Mouse (Mus musculus) intestine, embryonic 16.5 days (tissue): ENCODE results near the gene 4930507D05Rik. TPM values are rescaled to one million over a fixed set of nuclear protein-coding genes. Genes with fewer than 3 reads are reported as not detected.

Source experiments
- ATAC-seq: fragments of 200-750 bp; cut with Nextera tagmentation; 2 replicates; pipeline ENCODE4 v1.8.0; 2017; ENCODE audit warnings: moderate TSS enrichment, moderate library complexity
- H3K27ac ChIP-seq: fragments of 300-500 bp; sonication (generic); 2 replicates; pipeline ENCODE4 v1.5.1; 2014; ENCODE audit warnings: mild to moderate bottlenecking, low read length
- H3K27me3 ChIP-seq: fragments of 300-500 bp; sonication (generic); replicated peaks from 2 replicates; pipeline ENCODE4 v1.6.1; 2014; ENCODE audit warnings: low read length, control low read depth, mixed read lengths; ENCODE audit not compliant: control insufficient read depth, insufficient read depth
- H3K36me3 ChIP-seq: fragments of 300-500 bp; sonication (generic); 2 replicates; pipeline ENCODE4 v1.6.1; 2014; ENCODE audit warnings: low read length, control low read depth; ENCODE audit not compliant: control insufficient read depth, insufficient read depth
- H3K4me1 ChIP-seq: fragments of 300-500 bp; sonication (generic); 2 replicates; pipeline ENCODE4 v1.6.1; 2014; ENCODE audit warnings: low read length, control low read depth, mixed read lengths; ENCODE audit not compliant: control insufficient read depth, insufficient read depth
- H3K4me2 ChIP-seq: fragments of 300-500 bp; sonication (generic); 2 replicates; pipeline ENCODE4 v1.6.1; 2014; ENCODE audit warnings: low read depth, low read length, control low read depth
- H3K4me3 ChIP-seq: fragments of 300-500 bp; sonication (generic); 2 replicates; pipeline ENCODE4 v1.5.1; 2014; ENCODE audit warnings: mild to moderate bottlenecking, low read length
- H3K9ac ChIP-seq: fragments of 300-500 bp; sonication (generic); 2 replicates; pipeline ENCODE4 v1.6.1; 2014; ENCODE audit warnings: low read depth, low read length
- H3K9me3 ChIP-seq: fragments of 300-500 bp; sonication (generic); 2 replicates; pipeline ENCODE4 v1.6.1; 2016; ENCODE audit warnings: low read length, control low read depth; ENCODE audit not compliant: control insufficient read depth
- WGBS: fragments of 180-500 bp; shearing (Covaris S2); extraction: QIAGEN DNeasy Blood & Tissue Kit; methylation state at CpG from one replicate; pipeline ENCODE4 v1.1.7; 2014; 5-methylcytosine and 5-hydroxymethylcytosine counted together
- polyA plus RNA-seq: library from polyadenylated mRNA; unstranded; fragments of >200 nt; fragmentation: Nextera tagmentation; extraction: Ambion mirVana; gene quantifications from 2 replicates; pipeline ENCODE4 v1.2.1, GENCODE M21; 2015

The 4930507D05Rik gene
- 0.17 and 0.45 TPM in 2 replicates for polyA plus RNA-seq

DNA sequence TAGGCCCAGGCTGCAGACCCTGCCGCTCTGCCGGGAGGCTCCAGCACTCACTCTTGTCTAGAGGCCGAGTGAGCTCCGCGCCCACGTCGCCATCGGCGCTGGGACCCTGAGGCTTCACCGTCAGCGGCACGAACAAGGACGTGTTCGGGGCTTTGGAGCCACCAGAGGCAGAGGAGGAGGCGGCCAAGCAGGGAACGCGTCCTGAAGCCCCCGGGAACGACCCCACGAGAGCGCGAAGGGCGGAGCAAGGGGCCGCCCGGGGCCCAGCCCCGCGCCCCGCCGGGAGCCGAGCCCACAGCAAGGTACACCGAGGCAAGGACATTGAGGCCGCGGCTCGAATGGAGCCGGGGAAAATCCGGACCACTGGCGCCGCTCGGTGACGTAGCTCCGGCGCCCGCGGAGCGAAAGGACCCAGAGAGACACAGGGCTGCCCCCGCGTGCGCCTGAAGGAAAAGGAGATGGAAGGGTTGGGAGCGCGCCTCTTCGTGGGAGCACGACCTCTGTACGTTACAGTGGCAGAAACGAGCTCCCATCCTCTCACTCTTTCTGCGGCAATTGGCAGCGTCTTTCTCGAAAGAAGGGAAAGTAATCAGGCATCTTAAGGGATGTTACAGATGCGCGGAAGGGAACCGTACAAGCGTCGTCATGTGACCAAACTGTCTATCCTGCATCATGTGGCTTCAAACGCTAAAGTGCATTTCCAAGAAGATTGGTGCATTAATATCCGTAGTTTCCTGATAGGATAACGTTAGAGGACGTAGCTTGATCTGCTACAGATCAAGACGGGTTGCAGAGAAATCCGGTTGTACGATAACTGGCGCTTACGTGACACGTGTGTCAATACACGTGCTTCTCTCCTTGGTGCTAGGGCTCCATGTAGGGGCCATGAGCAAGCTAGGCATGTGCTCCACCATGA, at the start of gene 4930507D05Rik, which contains the start of gene Supv3l1:
TSS of gene 4930507D05Rik (plus strand) at position 126 of the 916 bp plus-strand sequence.
TSS of gene Supv3l1 (minus strand) at position 375 of the 916 bp plus-strand sequence.
- H3K4me3 ChIP-seq = peak within 1 kb of the TSS; percentile 98
- H3K4me1 ChIP-seq = peaks cover 9% of the 10 kb centered on the region
- peaks cover 14% of the 10 kb centered on the region for H3K36me3 ChIP-seq
- H3K4me2 ChIP-seq = peak within 1 kb of the TSS; percentile 52
- under 1% methylated on average over 73 of the region's 73 CpGs for WGBS
- ATAC-seq = peak; percentile 90
- peak within 1 kb of the TSS; percentile 97 for H3K9ac ChIP-seq
- H3K9me3 ChIP-seq = no peaks in the 10 kb centered on the region
- no peaks in the 10 kb centered on the region for H3K27me3 ChIP-seq
- H3K27ac ChIP-seq = peak within 1 kb of the TSS; percentile 88

- no peak for ATAC-seq
- Histone ChIP-seq H3K4me2 (no peak overlapping the region), H3K4me3 (no peak overlapping the region), H3K4me1 (no peaks in the 10 kb centered on the region), H3K27me3 (no peaks in the 10 kb centered on the region), H3K9me3 (no peaks in the 10 kb centered on the region), H3K27ac (no peak overlapping the region), H3K36me3 (no peaks in the 10 kb centered on the region), H3K9ac (no peak overlapping the region)
- 78% methylated on average over 19 of the region's 19 CpGs for WGBS
These were observed 47.6 kb upstream of the 4930507D05Rik start for GRCm38 (mm10) chr10:62401641-62402111.

DNA sequence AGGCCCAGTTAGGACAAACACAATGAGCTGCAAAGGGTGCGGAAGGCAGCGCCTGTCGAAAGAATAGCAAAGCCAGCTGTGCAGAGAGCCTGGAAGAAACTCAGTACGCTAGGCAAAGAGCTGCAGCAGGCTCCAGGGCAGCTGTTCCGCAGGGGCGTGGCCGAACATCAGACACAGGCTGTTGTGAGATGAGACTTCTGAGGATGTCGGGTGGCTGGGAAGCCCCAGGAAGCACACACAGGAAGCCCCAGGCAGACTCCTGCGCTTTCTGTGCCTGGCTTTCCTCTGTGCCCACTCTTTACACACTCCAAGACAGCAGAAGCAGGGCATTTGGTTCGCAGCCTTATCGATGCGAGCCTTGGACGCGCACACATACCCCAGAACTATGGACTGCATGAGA, 44.4 kb upstream of the 4930507D05Rik start:
- 39% methylated on average over 14 of the region's 14 CpGs for WGBS
- Histone ChIP-seq H3K9ac (no peak overlapping the region), H3K36me3 (no peaks in the 10 kb centered on the region), H3K27ac (no peak overlapping the region), H3K27me3 (no peaks in the 10 kb centered on the region), H3K4me1 (no peaks in the 10 kb centered on the region), H3K4me2 (peak overlapping the region; percentile 42), H3K4me3 (0 out of 2 replicates have a peak overlapping the region, but pooled peaks have one; percentile 2), H3K9me3 (no peaks in the 10 kb centered on the region)
- peak; percentile 62 for ATAC-seq

DNA sequence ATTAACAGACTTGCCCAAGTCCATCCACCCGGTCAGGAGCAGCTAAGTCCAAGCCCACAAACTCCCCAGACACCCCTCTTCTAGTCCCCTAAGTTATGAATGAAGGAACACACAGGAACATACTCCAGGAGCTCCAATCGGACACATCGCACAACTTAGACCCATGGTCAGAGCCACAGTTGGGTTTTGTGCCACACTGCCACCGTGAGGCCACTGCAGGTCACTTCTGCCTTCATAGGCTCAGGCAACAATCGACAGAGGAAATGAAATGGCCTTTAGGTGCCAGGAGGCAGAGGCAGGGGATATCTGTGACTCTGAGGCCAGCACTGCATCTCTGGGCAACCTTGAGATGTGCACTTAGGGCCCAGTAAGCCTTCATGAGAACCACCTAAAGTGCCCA, 38.3 kb upstream of the 4930507D05Rik start:
- H3K27ac ChIP-seq = no peak overlapping the region
- peaks cover 18% of the 10 kb centered on the region; the same call in 1 of the 2 replicates for H3K4me1 ChIP-seq
- no peak overlapping the region for H3K9ac ChIP-seq
- no peak for ATAC-seq
- no peak overlapping the region for H3K4me2 ChIP-seq
- 11% methylated on average over 5 of the region's 5 CpGs for WGBS
- H3K9me3 ChIP-seq = no peaks in the 10 kb centered on the region
- no peaks in the 10 kb centered on the region for H3K27me3 ChIP-seq
- no peak overlapping the region for H3K4me3 ChIP-seq
- no peaks in the 10 kb centered on the region for H3K36me3 ChIP-seq

DNA sequence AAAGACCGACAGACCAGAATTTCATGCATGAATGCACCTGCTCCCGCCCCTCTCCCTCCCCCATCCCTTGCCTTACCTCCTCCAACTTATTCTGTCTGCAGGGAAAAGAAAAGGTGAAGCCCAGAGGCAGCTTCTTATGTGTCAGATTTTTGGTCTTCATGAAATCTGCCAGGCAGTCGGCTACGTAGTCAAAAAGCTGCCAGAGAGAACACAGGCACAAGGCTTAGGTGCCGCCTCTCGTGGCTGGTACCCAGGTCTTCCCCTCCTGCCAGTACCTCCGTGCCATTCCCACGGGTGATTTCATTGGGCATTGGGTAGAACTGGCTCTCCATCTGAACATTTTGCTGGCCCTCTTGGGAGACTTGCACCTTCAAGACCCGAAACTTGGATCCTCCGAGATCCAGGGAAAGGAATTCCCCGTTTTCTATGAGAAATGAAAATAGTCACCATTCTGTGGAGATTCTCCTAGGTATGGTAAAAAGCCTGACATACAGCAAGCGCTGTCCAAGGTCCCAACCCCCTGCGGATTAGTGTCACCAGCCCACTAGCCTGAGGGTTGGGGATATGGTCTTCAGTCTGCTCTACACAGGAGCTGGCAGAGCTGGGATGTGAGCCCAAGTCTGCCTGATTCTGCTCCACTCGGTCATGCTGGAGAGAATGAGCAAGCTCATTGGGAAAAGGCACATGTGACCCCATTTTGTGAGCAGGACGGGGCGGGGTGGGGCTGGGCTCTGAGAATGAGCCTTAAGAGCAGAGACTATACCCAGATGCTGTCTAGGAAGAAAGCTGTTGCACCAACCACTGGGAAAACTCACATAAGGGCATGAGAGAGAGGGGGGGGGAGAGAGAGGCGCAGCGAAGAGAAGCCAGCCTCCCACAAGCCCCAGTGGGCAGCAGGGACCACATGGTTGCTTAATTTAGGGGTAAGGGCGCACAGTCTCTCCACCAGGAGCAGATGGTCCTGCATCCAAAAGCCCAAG, 37.6 kb upstream of the 4930507D05Rik start:
- Histone ChIP-seq H3K9ac (0 out of 2 replicates have a peak overlapping the region, but pooled peaks have one; percentile 10), H3K4me1 (peaks cover 19% of the 10 kb centered on the region; the same call in 1 of the 2 replicates), H3K9me3 (no peaks in the 10 kb centered on the region), H3K27ac (no peak overlapping the region), H3K4me2 (no peak overlapping the region), H3K36me3 (no peaks in the 10 kb centered on the region), H3K27me3 (no peaks in the 10 kb centered on the region), H3K4me3 (no peak overlapping the region)
- no peak for ATAC-seq
- 75% methylated on average over 19 of the region's 19 CpGs for WGBS

DNA sequence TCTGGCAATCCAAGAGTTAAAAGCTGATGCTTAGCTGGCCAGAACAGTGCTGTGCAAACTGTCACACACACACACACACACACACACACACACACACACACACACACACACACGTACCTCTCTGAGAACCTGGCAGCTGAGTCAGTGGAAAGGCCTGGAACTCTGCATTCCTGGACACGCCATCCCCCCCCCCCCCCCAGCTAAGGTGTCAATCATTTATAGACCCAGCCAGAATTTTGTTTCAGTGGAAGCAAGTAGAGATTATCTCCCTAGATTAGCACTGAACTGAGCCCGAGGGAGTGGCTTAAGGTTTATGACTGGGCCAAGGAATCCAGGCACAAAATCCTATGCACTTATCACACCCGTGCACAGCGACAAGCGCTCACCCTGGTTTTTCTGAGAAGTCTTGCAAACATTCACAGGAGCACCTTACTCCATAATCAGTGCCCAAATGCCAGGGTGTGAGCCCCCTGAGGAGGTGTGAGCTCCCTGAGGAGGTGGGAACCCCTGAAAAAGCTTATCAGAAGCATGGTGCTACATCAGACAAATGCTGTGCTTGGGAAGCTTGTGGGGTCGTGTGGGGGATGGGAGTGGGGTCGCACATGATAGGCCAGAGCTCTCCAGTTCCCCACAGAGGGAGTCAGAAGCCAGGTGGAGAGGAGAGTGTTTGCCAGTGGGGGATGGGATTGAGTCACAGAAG, 36.2 kb upstream of the 4930507D05Rik start:
- ATAC-seq = peak; percentile 84
- no peaks in the 10 kb centered on the region for H3K9me3 ChIP-seq
- H3K4me3 ChIP-seq = peak overlapping the region; percentile 18; the same call in 1 of the 2 replicates
- no peaks in the 10 kb centered on the region for H3K27me3 ChIP-seq
- WGBS = 12% methylated on average over 8 of the region's 8 CpGs
- no peaks in the 10 kb centered on the region for H3K36me3 ChIP-seq
- H3K4me1 ChIP-seq = peaks cover 19% of the 10 kb centered on the region; the same call in 1 of the 2 replicates
- H3K9ac ChIP-seq = peak overlapping the region; percentile 61
- peak overlapping the region; percentile 49 for H3K4me2 ChIP-seq
- peak overlapping the region; percentile 98 for H3K27ac ChIP-seq

- WGBS = 26% methylated on average over 4 of the region's 4 CpGs
- Histone ChIP-seq H3K4me3 (peak overlapping the region; percentile 18; the same call in 1 of the 2 replicates), H3K27ac (peak overlapping the region; percentile 98), H3K27me3 (no peaks in the 10 kb centered on the region), H3K36me3 (no peaks in the 10 kb centered on the region), H3K4me2 (peak overlapping the region; percentile 49), H3K9ac (peak overlapping the region; percentile 61), H3K9me3 (no peaks in the 10 kb centered on the region), H3K4me1 (peaks cover 19% of the 10 kb centered on the region; the same call in 1 of the 2 replicates)
- ATAC-seq = peak; percentile 83
These were observed 35.7 kb upstream of the 4930507D05Rik start for GRCm38 (mm10) chr10:62413606-62413982.

DNA sequence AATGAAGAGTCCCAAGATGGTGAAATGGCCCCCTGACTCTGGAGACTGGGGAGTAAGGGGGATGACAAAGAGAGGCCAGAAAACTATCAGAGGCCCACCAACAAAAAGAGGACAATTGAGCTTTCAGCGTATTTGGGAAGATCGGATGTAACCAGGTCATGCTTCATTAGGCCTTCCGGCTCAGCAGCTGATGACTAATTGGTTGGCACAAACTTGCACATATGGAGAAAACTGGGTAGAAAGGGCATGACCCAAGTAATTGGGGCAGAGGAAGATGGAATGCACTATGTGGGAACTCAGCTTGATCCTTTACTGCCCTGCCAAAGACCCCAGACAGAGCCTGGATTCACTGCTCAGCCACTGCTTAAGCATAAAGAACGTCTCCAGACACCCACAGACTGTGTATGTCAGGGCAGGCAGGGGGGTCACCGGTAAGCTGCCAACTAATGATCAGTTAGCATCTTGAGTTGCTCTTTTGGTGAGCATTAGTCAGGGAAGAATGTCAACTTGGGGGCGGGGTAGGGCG, 30.4 kb upstream of the 4930507D05Rik start:
- ATAC-seq = no peak
- Histone ChIP-seq H3K9ac (no peak overlapping the region), H3K4me3 (no peak overlapping the region), H3K27ac (peak overlapping the region; percentile 58), H3K9me3 (no peaks in the 10 kb centered on the region), H3K4me1 (peaks cover 13% of the 10 kb centered on the region; the same call in 1 of the 2 replicates), H3K27me3 (no peaks in the 10 kb centered on the region), H3K36me3 (no peaks in the 10 kb centered on the region), H3K4me2 (0 out of 2 replicates have a peak overlapping the region, but pooled peaks have one; percentile 26)
- 72% methylated on average over 7 of the region's 7 CpGs for WGBS
